Mouse (Mus musculus): Measurements from ENCODE around the gene Amfr.

Gene Amfr

DNA sequence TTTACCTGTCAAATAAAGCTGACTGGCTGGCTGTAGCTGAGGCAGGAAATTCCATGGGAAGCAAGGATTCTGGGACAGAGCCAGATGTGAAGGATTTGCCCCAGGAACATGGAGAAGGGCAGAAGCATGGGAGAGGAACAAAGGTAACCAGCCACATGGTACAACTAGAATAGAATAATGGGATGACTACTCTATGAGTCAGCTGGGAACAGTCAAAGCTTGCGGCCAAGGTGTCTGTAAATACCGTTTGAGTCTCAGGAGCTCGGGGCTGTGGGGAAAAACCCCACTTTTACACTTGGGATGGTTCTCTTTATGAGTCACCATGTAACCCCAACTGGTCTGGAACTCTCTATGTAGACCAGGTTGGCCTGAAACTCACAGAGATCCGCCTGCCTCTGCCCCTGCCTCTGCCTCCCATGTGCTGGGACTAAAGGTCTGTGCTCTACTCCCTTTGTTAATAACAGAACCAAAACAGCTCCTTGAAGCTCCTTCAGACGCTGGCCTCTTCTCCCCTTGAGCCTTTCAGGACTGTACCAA, 30.9 kb downstream of the Amfr start:
- DNase-seq (ENCODE audit: low read depth) = no peak

DNA sequence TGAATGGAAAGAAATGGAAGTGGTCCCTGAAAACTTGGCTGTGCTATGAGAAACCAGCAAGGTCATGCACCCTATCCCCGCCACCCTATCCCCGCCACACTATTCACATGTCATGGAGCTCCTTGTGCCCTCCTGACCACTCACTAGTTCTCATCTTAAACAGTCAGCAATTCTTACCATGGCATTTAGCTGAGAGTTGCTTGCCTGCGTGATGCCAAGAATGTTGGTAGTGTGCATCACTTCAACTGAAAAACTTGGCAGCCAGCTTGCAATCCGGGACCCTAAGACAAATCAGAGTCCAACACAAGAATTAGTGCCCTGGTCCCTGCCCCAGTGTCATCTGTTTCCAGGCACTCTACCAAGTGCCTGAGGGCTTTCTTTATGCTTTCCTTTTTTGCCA, 32.5 kb downstream of the Amfr start:
- no peak for DNase-seq (ENCODE audit: low read depth)

DNA sequence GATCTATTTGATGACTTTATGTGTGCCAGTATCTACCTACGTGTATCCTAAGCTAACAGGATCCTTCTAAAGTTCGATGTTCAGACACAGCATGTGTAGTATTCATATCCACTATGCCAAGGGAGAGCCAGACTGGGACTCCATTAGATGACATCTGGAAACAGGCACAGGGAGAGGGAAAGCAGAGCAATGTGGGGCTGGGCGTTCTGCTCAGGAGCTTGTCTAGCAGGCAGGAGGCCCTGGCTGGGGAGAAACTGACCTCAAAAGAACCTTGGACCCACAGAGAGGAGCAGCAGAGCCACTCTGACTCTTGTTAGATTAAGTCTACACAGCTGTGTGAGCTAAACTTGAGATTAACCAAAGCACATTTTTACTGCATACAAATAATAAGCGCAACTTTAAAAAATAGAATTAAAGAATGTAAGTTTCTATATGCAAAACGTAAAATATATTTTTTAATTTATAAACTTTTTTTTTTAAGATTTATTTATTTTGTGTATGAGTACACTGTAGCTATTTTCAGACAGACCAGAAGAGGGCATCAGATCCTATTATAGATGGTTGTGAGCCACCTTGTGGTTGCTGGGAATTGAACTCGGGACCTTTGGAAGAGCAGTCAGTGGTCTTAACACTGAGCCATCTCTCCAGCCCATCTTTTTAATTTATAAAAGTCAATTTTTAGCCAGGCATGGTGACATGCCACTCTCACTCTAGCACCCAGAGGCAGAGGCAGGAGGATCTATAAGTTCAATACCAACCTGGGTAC, 36.0 kb downstream of the Amfr start:
- DNase-seq (ENCODE audit: low read depth) = no peak

DNA sequence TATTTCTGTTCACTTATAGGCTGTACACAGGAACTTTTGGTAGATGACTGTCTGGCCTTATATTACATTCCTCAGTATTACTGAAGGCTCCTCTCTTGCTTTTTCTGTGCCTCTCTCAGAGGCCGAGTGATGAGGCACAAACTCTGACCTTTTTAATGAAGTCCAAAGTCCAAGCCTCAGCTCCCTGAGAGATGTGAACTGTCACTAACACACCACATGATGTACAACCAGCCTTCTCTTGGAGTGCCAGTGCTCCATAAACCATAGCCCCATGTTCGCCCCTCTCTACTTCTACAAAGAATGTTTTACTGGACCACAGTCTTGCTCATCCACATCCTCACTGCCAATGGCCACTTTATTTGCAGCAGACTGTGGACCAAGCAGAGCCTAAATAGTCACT, 37.3 kb downstream of the Amfr start:
- no peak for DNase-seq (ENCODE audit: low read depth)

DNA sequence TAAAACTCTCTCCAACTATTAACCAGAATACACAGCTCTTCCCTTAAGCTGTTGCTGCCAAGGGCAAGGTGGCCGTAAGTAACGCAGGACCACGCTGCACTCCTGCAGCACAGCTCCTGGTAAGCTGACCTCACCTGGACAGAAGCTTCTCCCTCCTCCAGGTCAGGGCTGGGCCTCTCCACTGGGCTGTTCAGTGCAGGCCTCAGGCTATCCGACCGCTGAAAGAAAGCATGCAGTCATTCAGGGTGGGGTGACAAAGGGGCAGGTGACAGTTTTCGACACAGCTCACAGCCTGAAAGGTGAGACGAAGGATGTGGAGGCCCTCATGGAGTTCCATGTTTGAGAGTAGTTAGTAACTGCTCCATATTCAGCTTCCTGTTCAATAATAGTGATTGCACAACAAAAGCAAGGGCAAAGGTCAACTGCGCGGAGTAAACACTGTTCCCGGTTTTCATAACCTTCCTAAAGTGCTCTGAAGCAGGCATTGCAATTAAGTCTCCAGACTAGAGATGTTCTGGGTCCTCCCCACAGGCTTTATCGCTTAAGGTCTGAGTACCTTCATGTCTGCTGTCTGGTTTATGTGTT, 37.9 kb downstream of the Amfr start:
- no peak for DNase-seq (ENCODE audit: low read depth)

DNA sequence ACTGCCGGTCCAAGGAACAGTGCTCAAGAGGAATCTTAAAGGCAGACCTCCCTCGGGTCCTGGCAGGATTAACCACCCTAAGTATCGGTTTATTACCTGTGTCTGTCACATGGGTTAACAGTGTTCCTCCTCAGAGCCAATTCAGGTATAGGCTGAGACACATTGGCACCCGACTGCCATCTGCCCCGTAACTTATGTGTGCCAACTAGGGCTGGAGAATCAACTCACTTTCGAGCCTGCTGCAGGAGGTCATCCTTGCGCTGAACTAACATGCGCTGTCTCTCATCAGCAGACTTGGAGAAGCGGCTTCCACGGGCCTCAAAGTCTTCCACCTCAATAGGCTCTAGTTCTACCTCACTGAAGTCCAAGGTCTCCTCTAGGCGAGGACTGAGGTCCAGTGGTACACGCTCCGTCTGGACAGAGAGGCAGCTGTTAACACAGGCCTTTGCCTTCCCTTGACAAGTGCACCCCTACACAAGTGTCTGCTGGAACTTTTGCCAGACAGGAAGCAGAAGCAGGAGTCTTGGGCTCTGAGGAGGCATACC, 38.7 kb downstream of the Amfr start:
- no peak for DNase-seq (ENCODE audit: low read depth)

DNA sequence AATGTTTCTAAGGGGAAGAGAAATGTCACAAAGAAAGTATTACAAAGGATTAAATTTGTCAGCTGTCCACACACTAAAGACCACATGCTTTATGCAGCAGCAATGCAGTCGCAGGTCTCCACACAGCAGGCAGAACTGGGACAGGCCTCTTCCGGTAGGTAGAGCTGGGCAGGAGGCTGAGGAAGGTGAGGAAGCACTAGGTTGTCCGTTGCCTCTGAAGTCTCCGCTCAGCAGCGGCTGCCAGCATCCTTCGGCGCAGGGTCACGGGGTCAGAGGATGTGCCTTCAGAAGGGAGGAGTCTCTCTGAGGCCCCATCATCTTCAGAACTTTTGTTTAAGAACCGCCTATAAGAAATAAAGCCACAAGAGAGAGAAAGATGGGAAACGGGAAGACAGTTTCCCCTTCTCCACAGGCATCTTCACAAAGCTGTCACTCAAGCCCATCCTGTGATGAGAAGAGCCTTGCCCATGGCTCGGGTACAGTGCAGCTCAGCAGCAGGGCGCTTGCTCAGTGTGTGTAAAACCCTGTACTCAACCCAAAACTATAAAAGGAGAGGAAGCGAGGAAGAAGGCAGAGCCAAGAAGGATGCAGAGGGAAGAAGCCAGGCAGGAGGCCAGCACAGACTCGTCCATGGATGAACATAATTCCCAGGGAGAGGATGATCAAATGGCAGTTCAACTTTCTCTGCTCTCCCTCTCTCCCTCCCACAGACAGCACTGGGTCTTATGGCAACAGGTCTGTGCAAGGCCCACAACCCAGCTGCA, 39.5 kb downstream of the Amfr start:
- DNase-seq (ENCODE audit: low read depth) = no peak

DNA sequence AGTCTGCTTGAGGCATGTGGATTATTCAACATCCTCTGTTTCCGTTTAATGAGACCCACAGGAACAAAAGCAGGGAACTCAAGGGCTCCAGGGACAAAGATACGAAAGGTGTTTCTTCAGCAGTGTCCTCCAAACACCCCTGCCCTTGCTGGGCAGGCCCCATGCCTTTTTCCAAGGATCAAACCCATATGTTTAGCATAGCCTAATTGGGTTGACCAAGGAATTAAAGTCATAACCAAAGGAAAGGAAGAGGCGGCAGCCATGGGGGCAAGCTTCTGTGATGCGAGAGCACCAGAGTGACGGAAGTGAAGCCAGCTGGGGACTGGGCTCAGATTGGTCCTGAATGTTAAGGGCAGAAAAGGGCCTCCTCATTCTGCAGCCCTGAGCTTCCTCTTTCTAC, 40.4 kb downstream of the Amfr start:
- DNase-seq (ENCODE audit: low read depth) = no peak

DNA sequence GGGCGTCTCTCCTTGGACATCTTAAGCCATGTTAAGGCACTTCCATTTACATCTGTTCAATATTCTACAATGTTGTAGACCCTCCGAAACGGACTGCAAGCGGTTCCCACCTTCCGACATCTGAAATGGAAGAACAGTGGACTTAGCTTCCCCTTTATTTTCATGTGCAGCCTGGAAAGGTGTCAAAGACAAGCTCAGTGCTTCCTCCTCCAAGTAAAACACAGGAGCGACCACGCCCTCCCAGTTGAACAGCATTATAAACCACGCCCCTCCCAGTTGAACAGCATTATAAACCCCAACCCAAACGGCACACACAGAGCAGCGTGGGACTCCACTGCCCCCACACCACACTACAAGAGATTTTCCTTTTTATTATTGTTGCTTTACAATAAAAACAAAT, 41.2 kb downstream of the Amfr start:
- DNase-seq (ENCODE audit: low read depth) = no peak

DNA sequence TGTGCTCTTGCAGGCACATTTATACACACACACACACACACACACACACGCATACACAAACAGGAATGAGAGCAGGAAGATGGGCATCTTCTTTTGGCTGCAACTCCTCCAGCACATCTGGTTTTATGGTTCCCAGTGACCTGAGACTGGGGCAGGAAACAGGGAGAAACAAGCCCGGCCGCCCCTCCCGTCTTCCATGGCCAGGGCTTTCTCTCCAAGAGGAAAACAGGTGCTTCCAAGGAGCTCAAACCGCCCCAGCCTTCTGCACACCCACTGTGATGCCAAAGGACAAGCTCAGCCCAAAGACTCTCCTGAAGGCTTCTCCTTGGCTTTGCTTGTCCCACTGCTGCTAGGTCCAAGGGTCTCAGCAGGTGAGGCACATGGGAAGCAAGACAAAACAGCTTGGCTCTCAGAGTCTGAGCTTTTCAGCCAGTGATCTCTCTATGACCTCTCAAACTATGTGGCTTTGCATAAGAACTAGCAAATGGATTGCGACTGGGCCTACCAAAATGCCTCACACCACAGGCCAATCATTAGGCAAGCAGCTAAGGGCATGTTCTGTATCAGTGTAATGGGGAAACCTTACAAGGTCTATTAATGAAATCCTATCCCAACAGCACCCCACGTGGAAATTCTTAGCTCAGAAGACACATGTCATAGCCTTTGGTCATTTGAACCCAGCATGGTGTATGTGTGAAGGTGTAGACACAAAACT, 42.9 kb downstream of the Amfr start:
- no peak for DNase-seq (ENCODE audit: low read depth)

DNA sequence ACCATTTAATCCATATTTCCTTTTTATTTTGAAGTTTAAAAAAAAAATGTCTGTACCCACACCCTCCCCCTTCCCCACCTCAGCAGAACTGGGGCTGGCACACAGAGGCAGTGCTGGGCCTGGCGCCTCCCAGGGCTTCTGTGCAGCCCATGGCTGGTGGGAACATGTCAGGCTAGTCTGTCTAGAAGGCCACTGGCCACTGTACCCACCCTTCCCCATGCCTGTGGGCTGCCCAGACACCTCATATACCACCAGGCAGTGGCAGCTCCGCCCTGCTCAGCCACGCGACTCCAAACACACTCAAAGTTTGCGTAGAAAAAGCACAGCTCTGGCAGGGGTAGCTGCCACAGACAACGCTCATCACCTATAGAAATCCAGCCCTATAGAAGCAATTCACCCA, 44.3 kb downstream of the Amfr start:
- no peak for DNase-seq (ENCODE audit: low read depth)

DNA sequence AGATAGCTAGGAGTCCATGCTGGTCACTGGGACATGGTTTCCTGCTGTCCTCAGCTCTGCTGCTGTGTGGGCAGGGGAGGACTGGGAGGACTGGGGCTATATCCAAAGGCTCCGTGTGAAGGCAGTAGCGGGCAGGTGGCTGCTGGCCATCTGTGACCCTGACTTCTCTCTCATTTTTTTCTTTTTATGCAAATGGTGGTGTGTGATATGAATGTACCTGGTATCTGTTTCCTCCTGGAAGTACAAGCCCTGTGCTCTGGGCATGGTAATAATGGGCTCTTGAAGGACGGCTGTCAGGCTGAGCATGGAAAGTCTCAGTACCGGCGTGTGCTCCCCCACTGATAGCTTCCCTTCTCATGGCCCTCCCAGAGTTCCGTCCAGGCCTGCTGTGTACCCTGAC, 51.7 kb downstream of the Amfr start:
- DNase-seq (ENCODE audit: low read depth) = no peak

DNA sequence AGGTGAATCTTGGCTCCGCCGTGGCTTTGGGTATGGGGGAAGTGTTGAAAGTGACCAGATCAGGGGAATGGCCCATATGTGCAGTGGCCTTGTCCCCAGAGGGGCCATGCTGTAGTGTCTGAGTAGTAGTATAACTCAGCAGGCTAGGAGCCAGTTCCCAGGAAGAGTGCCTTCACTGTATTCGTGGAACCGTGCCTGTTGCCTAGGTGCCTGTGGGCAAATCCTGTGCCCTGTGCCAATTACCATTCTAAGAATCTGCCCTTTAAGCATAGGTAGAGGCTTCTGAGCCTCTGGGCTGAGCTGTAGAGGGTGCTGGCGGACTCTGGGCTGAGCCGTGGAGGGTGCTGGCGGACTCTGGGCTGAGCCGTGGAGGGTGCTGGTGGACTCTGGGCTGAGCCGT, 54.2 kb downstream of the Amfr start:
- no peak for DNase-seq (ENCODE audit: low read depth)

DNA sequence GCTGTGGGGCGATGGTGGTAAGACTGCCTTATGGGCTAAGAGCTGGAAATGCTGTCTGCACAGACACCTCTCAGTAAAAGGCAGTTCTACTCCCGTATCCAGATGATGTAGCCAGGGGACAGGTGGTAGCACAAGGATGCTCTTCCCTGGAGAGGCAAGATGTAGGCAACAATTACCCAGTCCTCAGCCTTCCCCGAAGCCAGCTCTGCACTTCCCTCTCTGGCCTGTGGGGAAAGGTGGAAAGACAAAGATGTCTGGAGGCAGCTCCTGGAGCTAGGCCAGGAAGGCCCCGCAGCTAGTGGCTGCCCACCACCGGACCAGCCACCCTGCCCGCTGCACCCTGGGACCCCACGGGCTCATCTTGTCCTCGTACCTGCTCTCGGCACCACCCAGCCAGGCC, 60.1 kb downstream of the Amfr start:
- DNase-seq (ENCODE audit: low read depth) = no peak

DNA sequence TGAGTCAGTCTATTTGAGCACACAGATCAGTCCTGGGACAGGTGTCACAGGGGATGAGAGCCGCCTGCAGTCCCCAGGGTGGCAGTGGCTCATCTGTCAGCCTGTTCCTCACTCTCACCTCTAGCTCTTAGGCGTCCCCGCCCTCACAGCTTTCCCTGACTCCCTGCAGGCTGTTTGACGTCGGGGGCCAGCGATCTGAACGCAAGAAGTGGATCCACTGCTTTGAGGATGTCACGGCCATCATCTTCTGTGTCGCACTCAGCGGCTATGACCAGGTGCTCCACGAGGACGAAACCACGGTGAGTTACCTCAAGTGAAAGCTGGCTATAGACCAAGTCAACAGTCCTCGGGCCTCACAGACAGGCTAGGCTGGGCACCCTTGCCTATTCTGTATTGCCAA, 62.5 kb downstream of the Amfr start:
- DNase-seq (ENCODE audit: low read depth) = no peak

DNA sequence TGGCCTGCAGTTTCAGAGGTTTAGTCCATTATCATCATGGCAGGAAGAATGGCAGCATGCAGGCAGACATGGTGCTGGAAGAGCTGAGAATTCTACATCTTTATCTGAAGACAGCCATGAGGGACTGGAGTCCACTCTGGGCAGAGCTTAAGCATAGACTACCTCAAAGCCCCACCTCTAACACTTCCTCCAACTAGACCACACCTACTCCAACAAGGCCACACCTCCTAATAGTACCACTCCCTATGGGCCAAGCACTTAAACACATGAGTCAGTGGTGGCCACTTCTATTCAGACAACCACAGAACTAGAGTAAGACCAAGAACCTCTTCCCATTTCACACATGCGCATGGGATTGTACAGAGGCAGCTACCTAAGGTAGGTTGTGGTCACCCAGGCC, 66.2 kb downstream of the Amfr start:
- no peak for DNase-seq (ENCODE audit: low read depth)

DNA sequence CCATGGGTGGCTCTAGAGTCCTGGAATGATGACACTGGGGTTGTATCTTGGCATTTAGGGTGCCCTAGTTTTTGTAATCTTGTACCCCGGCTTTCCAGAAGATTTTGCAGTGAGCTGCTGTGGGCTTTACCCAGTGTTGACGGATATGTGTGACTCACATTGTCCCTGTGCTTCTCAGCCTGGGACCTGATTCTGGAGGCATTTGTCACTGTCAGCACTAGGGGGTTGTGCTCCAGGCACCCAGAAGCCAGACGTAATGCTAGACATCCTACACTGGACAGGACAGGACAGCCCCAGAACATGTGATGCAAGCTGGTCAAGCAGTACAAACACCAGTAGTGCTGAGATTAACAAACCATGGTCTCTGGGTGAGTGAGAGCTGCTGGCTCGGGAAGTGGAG, 66.9 kb downstream of the Amfr start:
- no peak for DNase-seq (ENCODE audit: low read depth)

DNA sequence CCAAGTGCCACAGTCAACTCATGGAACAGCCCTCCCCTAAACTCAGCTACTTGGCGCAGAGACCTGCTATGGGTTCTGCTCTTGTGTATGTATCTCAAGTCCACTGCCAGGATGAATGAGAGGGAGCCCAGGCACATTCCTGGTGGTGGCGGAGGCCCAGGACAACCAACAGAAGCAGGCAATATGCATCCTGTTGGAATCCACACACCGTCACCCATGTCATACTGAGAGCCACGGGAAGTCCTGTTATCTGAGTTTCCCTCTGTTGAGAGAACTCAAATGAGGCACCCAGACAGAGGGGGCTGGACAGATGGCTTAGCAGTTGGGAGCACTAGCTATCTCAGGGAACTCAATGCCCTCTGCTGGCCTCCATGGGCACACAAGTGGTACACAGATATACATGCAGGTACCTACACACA, 71.0 kb downstream of the Amfr start:
- no peak for DNase-seq (ENCODE audit: low read depth)

DNA sequence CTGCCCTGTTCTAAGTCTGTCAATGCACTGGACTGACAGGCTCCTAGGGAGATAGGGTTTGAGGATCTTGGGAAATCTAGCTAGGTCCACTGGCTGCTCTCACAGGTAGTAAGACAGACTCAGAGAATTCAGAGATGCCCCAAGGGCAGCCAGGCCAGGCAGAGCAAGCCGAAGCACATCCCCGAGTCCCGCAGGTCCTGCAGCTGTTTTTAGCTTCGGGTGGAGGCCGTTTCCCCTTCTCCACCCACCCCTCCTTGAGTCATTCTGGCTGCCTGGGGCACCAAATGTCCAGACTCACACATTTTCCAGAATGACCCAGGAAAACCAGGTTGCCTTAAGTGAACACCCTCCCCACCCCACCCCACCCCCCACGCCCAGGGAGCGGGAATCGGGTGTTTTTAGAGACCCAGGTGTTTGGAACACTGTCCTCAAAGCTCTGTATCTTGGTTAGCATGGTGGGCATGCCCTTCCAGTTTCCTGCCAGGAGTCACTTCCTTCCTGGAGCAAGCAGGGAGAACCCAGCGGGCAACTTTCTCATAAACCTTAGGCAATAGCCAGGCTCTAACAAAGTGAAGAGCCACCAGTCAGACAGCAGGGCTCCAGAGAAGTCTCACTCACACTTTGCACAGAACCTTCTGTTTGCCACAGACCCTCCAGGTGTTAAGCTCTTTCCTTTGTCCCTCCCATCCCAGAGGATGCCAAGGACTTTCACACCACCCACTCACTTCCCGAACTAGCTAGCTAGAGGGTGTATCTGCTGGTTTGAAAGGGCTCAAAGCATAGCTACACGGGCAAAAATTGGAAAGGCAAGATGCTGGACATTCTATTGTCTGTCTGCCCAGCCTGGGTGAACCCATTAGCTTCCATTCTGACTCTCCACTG, 71.9 kb downstream of the Amfr start:
- DNase-seq (ENCODE audit: low read depth) = no peak

DNA sequence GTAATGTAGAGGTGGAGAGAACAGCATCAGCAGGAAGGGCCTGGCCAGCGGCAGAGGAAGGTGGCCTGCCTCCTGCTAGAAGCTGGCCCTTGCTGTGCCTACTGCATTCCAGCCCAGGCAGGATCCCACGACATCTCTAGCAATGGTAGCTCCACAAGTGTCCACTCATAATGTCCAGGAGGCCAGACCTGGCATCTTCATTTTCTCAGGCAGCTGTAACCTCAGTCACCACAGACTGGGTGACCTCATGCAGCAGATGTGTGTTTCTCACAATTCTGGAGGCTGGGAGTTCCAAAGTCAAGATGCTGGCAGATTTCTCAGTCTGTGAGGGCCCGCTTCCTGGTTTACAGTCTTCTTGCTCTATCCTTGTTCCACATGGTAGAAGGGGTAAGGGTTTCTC, 74.4 kb downstream of the Amfr start:
- no peak for DNase-seq (ENCODE audit: low read depth)

DNA sequence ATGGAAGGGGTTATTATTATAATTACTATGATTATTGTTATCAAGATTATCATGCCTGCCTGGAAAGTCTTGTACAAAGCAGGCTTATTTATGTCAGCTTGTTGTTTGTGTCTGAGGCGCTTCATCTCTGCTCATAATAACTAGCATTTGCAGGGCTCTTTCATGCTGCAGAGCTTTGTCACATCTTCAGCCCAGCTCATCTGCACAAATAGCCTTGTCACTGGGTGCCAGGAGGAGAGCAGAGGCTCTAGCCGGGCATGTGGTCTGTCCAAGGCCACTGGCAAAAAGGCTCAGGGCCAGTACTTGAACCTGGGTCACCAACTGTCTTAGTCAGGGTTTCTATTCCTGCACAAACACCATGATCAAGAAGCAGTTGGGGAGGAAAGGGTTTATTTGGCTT, 79.4 kb downstream of the Amfr start:
- no peak for DNase-seq (ENCODE audit: low read depth)

Measured in induced T-regulatory cell, adult 2 months (primary cell).